Mouse (Mus musculus): ENCODE results near the gene Mycl.

The Mycl gene

DNA sequence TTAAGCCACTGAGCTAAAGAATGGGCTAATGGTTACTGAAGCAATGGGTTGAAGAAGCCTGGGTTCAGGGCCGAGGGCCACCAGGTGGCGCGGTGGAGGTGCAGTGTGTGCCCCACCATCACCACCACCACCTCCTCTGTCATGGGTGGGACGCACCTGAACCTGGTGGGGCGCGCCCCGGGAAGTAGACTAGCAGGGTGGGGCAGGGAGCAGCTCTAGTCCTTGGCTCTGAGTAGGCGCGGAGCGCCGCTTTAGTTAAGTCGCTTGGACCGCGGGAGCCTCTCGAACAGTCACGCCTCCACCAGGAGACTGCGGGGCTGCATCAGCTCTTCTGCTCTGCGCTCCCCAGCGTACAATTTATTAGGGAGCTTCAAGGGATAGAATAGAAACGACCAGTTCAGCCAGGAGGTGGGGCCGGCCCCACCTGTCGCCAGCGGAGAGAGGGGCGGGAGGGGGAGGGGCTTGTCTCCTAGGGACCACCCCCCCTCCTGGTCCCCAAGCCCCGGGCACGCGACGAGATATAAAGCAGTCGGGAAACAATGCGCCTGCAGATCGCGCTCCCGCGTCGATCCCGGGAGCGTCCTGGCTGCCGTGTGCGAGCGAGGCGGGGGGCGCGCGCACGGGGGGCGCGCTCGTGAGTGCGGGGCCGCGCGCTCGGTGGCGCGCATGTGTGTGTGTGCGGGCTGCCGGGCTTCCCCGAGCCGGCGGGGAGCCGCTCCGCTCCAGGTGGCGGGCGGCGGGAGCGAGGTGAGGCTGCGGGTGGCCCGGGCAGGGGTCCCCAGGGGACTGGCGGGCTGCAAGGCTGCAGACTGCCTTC lies at the start of gene Mycl:
Gene Mycl, plus strand, starts transcription at position 249 of the 817 bp plus-strand sequence.
- peak; percentile 93 for DNase-seq

GRCm38 (mm10) chr4:122947223-122947622 lies 48.2 kb upstream of the Mycl start:
- DNase-seq, result no peak

GRCm38 (mm10) chr4:122949096-122949495 lies 46.4 kb upstream of the Mycl start:
- no peak for DNase-seq

DNA sequence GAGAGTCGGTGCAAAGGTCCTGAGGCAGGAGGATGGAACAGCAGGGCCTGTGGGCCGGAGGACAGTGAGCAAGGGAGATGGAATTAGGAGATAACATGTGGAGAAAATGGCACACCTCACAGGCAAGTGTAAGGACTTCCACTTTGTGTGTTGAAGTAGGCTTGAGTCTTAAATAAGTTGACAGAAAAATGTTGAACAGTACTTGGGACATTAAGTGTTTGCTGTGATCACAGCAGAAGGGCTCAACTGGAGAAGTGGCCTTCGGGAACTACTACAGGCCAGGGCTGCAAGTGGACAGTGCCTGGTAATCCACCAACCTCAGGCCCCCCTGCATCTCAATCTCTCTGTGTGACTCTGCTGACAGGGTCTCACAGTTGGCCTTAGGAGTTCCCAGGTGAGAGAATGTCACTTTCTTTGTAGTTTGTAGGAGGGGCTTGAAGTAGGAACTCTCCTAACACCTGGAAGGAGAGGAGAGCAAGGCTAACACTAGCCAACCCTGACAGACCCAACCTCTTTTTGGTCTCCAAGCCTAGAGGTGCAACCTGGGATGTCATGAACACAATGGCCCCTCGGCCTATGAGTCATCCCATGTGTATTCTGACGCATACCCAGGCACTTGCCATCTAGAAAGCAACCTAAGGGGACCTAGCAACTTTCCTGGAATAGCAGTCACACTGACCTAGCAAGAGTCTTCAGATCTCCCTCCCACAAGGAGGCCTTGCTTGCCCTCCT lies 40.6 kb upstream of the Mycl start:
- peak; percentile 72 for DNase-seq

- DNase-seq, result peak; percentile 93
Observed at GRCm38 (mm10) chr4:122955412-122956136, 39.9 kb upstream of the Mycl start.

GRCm38 (mm10) chr4:122956301-122956700 lies 39.2 kb upstream of the Mycl start:
- DNase-seq, result no peak

DNA sequence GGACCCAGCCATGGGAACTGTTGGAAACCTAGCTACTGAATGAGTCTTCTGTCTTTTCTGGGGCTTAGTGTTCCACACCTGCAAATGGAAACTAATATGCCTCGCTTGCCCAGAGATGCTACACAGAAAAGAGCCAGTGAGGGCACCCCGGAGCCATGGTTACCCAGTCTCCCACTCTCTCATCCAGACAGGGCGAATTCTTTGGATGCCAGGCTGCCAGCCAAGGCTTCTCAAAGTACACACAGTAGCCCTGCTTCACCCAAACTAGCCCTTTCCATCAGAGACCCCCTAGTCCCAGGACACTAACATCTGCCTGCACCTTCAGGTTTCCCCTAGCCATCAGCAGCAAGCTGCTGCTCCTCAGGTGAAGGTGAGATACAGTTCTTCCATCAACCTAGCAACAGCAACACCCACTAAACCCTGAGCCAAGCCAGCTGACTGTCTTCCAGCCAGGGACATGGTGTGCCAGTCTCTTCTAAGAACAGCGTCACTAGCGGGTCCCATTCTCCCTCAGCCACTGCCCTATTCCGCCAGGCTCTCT lies 36.9 kb upstream of the Mycl start:
- DNase-seq, result peak; percentile 24

DNA sequence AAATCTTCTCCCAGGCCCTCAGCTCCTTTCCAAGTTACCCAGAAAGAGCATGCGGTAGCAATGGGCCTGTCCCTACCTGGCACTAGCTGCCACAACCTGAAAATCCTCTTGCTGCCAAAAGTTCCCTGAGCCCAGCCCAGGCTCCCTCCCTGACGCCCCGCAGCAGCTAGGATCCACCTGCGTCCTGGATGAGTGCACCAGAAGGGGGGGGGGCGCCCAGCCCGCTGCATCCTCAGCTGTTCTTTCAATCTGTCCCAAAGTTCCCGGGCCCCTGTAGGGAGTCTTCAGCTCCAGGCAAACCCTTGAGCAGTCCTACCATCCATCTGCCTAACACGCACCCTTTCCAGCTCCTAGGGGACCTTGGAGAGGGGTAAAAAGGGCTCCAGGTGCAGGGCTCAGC lies 35.6 kb upstream of the Mycl start:
- DNase-seq, result no peak

GRCm38 (mm10) chr4:122960321-122961099 lies 34.9 kb upstream of the Mycl start:
- peak; percentile 51 for DNase-seq

DNA sequence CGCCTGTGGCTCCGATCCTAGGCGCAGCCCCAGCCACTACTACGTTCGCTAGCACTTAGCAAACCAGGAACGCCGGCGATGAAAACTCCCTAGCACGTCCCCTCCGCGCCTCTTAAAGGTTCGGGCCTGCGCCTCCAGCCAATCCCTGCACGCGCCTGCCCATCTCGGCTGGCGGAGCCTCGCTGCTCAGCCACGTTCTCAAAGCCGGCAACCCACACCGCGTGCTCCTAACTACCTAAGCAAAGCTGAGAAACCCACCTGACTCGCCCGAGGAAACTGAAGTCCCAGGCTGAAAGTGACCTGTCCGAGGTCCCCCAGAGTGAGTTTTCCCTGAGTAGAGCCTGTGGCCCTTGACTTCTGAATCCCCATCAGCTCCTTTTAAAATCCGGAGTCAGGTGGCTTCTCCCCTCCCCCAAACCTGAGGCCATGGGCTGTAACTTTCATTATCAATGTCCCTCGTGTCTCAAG lies 34.3 kb upstream of the Mycl start, which contains the start of gene Mfsd2a:
Gene Mfsd2a, minus strand, starts transcription at position 89 of the 468 bp plus-strand sequence.
- DNase-seq, result peak; percentile 73

DNA sequence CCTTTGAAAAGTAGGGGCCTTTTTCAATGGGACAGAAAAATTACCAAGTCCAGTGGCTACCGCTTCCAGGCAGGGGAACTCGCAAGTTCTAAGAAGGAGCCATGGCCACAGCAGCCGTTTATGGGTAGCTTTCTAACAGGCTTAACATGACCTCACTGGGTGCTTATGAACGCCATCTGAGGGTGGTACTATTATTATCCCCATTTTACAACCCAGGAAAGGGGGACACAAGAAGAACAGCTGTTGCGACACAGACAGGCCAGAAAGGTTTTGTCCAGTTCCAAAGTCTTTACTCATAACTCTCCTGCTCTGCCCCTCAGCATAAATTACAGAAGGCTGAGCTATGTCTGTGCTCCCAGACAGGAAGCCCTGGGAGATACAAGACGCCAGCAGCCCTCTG lies 33.9 kb upstream of the Mycl start:
- DNase-seq, result no peak

DNA sequence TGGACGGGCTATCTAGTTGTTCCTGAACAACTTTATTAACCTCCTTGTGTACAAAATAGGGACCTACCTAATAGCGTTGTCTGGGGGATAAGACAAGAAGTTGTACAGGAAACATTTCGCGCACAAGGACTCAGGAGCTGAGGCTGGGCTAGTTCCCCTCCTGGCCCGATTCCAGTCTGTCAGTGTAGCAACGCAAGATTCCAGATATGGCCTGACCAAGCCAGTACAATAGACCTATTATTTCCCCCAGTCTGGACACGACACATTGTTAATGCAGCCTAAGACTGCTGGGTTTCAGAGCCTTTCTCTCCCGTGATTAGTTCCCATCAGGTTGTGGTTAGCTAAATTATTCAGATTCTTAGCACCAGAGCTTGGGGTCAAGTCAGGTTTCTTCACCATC lies 32.7 kb upstream of the Mycl start:
- no peak for DNase-seq

GRCm38 (mm10) chr4:122968106-122968505 lies 27.3 kb upstream of the Mycl start:
- DNase-seq, result no peak

DNA sequence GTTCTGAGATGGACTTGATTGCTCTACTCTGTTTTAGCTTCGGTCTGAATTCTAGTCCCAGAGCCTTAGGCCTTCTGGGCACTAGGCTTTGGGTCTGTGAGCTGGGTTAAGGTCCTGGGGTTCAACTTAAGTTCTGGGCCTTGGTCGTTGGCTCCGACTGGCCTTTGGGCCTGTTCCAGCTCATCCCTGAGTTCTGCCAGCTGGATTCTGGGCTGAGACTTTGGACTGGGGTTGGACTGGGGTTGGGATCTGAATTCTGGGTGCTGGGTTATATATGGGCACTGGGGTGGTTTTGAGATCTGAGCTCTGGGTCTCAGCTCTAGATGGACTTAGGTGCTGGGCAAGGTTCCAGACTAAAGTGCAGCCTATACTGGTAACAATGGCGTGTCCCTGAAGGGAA lies 24.3 kb upstream of the Mycl start:
- no peak for DNase-seq

- no peak for DNase-seq
Observed at GRCm38 (mm10) chr4:122971646-122972045, 23.8 kb upstream of the Mycl start.

DNA sequence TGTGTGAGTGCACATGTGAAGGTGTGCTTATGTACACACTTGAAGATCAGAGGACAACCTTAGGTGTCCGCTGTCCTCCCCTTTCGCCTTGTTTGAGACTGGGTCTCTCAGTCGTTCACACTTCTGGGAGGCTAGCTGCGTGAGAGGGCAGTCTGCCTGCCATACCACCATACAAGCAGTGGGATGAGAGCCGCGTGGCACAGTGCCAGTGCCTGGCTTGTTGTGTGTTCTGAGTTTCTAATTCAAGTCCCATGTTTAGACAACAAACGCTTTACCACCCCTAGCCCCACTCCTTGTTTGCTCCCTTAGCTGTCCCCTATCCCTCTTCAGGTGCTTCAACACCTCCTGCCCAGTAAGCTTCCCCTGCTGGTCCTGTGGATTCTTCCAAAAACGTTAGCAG lies 23.4 kb upstream of the Mycl start:
- no peak for DNase-seq

- DNase-seq, result no peak
Observed at GRCm38 (mm10) chr4:122974976-122975520, 20.4 kb upstream of the Mycl start.

DNA sequence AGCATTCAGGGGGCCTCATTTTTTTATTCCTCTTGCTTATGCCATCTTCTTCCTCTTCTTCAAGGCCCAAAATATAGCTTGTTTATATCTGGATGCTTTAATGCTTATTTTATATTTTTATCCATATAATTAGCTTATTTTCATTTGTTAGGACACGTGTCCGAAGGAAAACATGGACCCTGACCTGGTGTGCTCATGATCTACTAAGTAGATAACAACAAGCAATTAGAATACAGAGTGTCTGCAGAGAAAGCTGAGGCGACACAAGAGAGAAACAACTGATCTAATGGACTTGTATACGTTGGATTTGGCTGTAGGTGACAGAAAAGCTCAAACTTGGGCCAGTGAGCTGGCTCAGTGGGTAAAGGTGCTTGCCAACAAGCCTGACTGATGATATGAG lies 18.6 kb upstream of the Mycl start:
- no peak for DNase-seq

- no peak for DNase-seq
Observed at GRCm38 (mm10) chr4:122978850-122979249, 16.6 kb upstream of the Mycl start.

- DNase-seq, result no peak
Observed at GRCm38 (mm10) chr4:122979826-122980225, 15.6 kb upstream of the Mycl start.

DNA sequence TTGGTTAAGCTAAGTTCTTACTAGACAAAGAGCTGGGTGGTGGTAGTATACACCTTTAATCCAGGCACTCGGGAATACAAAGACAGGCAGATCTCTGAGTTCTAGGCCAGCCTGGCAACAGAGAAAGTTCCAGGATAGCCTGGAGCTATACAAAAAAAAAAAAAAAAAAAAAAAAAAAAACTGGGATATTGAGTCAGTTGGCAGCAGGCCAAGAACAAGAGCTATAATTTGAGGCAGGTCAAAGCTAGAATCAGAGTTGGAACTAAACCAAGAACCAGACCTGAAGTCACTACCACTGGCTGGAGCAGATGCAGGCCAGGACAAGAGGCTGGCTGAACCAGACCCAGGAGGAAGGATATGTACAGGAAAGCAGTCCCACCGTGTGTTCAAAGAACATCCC lies 14.8 kb upstream of the Mycl start:
- no peak for DNase-seq

GRCm38 (mm10) chr4:122981238-122981637 lies 14.2 kb upstream of the Mycl start:
- no peak for DNase-seq

Measured in lung, postnatal 36 days (tissue).